Mouse (Mus musculus) MEL (cell line): ENCODE measurements at regions not wholly inside any gene's neighbourhood (a gene's known extent, or its start where the extent isn't known, plus 50 kb on each side); places are given as distances from the start of the nearest gene placed in this dataset.

Source experiments
- DNase-seq: peaks from one replicate; pipeline ENCODE4 v3.0.0; 2011; ENCODE audit warnings: low read depth, low spot score
- H3K27ac ChIP-seq: 2 replicates; pipeline ENCODE4 v1.5.1; 2012; ENCODE audit warnings: low read depth, mild to moderate bottlenecking, control low read depth, low read length, moderate library complexity; ENCODE audit not compliant: control insufficient read depth
- H3K27me3 ChIP-seq, 2 experiments: fragments of 150-350 bp in 1 of 2; sonication (generic) in 1 of 2; 2 replicates each; pipeline ENCODE4 v1.6.1; 2012; ENCODE audit warnings: low read length in 2 of 2, mild to moderate bottlenecking in 2 of 2, improper control_type of control experiment in 1 of 2, moderate library complexity in 1 of 2; ENCODE audit not compliant: insufficient read depth in 2 of 2, control insufficient read depth in 1 of 2
- H3K36me3 ChIP-seq, 2 experiments: 2 replicates each; pipeline ENCODE4 v1.6.1; 2012 to 2014; ENCODE audit warnings: low read length in 2 of 2, improper control_type of control experiment in 1 of 2, inconsistent platforms in 1 of 2, mild to moderate bottlenecking in 1 of 2; ENCODE audit not compliant: insufficient read depth in 2 of 2, control insufficient read depth in 1 of 2
- H3K4me1 ChIP-seq, 2 experiments: fragments of 150-350 bp in 1 of 2; sonication (generic) in 1 of 2; 2 replicates each; pipeline ENCODE4 v1.6.1; 2012; ENCODE audit warnings: low read length in 2 of 2, improper control_type of control experiment in 1 of 2, mild to moderate bottlenecking in 1 of 2; ENCODE audit not compliant: insufficient read depth in 2 of 2, control insufficient read depth in 1 of 2
- H3K4me3 ChIP-seq, 2 experiments: fragments of 150-350 bp in 1 of 2; sonication (generic) in 1 of 2; 2 replicates each; pipeline ENCODE4 v1.5.1; 2012; ENCODE audit warnings: low read depth in 2 of 2, low read length in 2 of 2, mild to moderate bottlenecking in 2 of 2, moderate library complexity in 2 of 2, control low read depth in 1 of 2, improper control_type of control experiment in 1 of 2; ENCODE audit not compliant: control insufficient read depth in 1 of 2, insufficient read depth in 1 of 2
- H3K79me2 ChIP-seq: 2 replicates; pipeline ENCODE4 v1.6.1; 2012; ENCODE audit warnings: mild to moderate bottlenecking, low read length, moderate library complexity; ENCODE audit not compliant: control insufficient read depth, poor library complexity, insufficient read depth
- H3K9ac ChIP-seq: 2 replicates; pipeline ENCODE4 v1.6.1; 2012; ENCODE audit warnings: low read depth, mild to moderate bottlenecking, control low read depth, low read length, moderate library complexity; ENCODE audit not compliant: control insufficient read depth, poor library complexity, severe bottlenecking
- H3K9me3 ChIP-seq: fragments of 150-350 bp; sonication (generic); replicated peaks from 2 replicates; pipeline ENCODE4 v1.6.1; 2012; ENCODE audit warnings: mild to moderate bottlenecking, low read length, improper control_type of control experiment, moderate library complexity; ENCODE audit not compliant: insufficient read depth
- CHD1 ChIP-seq: IDR thresholded peaks from 2 replicates; pipeline ENCODE4 v1.6.1; 2012; ENCODE audit warnings: low read depth, mild to moderate bottlenecking, inconsistent platforms, low read length, improper control_type of control experiment
- CHD2 ChIP-seq: IDR thresholded peaks from 2 replicates; pipeline ENCODE4 v1.6.1; 2011; ENCODE audit warnings: low read length, improper control_type of control experiment
- E2F4 ChIP-seq: IDR thresholded peaks from 2 replicates; pipeline ENCODE4 v1.6.1; 2011; ENCODE audit warnings: low read depth, low read length, improper control_type of control experiment, borderline replicate concordance
- EP300 ChIP-seq, 2 experiments: IDR thresholded peaks; 2 replicates each; pipeline ENCODE4 v1.6.1; 2011; ENCODE audit warnings: improper control_type of control experiment in 2 of 2, low read length in 2 of 2, low read depth in 1 of 2, mild to moderate bottlenecking in 1 of 2
- ETS1 ChIP-seq: IDR thresholded peaks from 2 replicates; pipeline ENCODE4 v1.6.1; 2012; ENCODE audit warnings: low read depth, mild to moderate bottlenecking, inconsistent platforms, low read length, improper control_type of control experiment, moderate library complexity
- GATA1 ChIP-seq: IDR thresholded peaks from 2 replicates; pipeline ENCODE4 v1.6.1; 2011; ENCODE audit warnings: low read depth, low read length, improper control_type of control experiment
- HCFC1 ChIP-seq: IDR thresholded peaks from 2 replicates; pipeline ENCODE4 v1.6.1; 2012; ENCODE audit warnings: low read depth, mild to moderate bottlenecking, inconsistent platforms, low read length, improper control_type of control experiment, moderate library complexity
- JUND ChIP-seq: IDR thresholded peaks from 2 replicates; pipeline ENCODE4 v1.6.1; 2011; ENCODE audit warnings: low read depth, mild to moderate bottlenecking, improper control_type of control experiment, low read length
- KAT2A ChIP-seq: conservative IDR thresholded peaks from 2 replicates; pipeline ENCODE4 v1.6.1; 2012; ENCODE audit warnings: low read depth, low read length, improper control_type of control experiment, inconsistent platforms
- MAZ ChIP-seq: IDR thresholded peaks from 2 replicates; pipeline ENCODE4 v1.6.1; 2012; ENCODE audit warnings: low read depth, mild to moderate bottlenecking, inconsistent platforms, low read length, improper control_type of control experiment
- NELFE ChIP-seq: IDR thresholded peaks from 2 replicates; pipeline ENCODE4 v1.6.1; 2011; ENCODE audit warnings: low read depth, low read length, improper control_type of control experiment
- NRF1 ChIP-seq: IDR thresholded peaks from 2 replicates; pipeline ENCODE4 v1.6.1; 2014; ENCODE audit warnings: low read depth, mild to moderate bottlenecking, inconsistent platforms, low read length, improper control_type of control experiment, moderate library complexity; ENCODE audit not compliant: poor library complexity, insufficient read depth, severe bottlenecking
- POLR2AphosphoS5 ChIP-seq: IDR thresholded peaks from 2 replicates; pipeline ENCODE4 v1.6.1; 2012; ENCODE audit warnings: low read depth, borderline replicate concordance, mild to moderate bottlenecking, inconsistent platforms, low read length, moderate library complexity, mixed read lengths
- RAD21 ChIP-seq: IDR thresholded peaks from 2 replicates; pipeline ENCODE4 v1.6.1; 2011; ENCODE audit warnings: mild to moderate bottlenecking, low read depth, low read length, improper control_type of control experiment
- RCOR1 ChIP-seq: IDR thresholded peaks from 2 replicates; pipeline ENCODE4 v1.6.1; 2012; ENCODE audit warnings: low read depth, mild to moderate bottlenecking, inconsistent platforms, low read length, improper control_type of control experiment
- SMC3 ChIP-seq: IDR thresholded peaks from 2 replicates; pipeline ENCODE4 v1.6.1; 2011; ENCODE audit warnings: low read depth, low read length, improper control_type of control experiment
- TBP ChIP-seq: IDR thresholded peaks from 2 replicates; pipeline ENCODE4 v1.8.0; 2011; ENCODE audit warnings: low read depth, low read length, improper control_type of control experiment
- TCF12 ChIP-seq: IDR thresholded peaks from 2 replicates; pipeline ENCODE4 v1.6.1; 2014; ENCODE audit warnings: low read depth, mild to moderate bottlenecking, inconsistent platforms, low read length, improper control_type of control experiment, moderate library complexity
- UBTF ChIP-seq: IDR thresholded peaks from 2 replicates; pipeline ENCODE4 v1.6.1; 2012; ENCODE audit warnings: low read depth, mild to moderate bottlenecking, inconsistent platforms, low read length, improper control_type of control experiment, moderate library complexity, borderline replicate concordance; ENCODE audit not compliant: insufficient read depth
- USF1 ChIP-seq: IDR thresholded peaks from 2 replicates; pipeline ENCODE4 v1.6.1; 2014; ENCODE audit warnings: low read depth, mild to moderate bottlenecking, inconsistent platforms, low read length, improper control_type of control experiment, moderate library complexity
- ZC3H11A ChIP-seq: IDR thresholded peaks from 2 replicates; pipeline ENCODE4 v1.6.1; 2012; ENCODE audit warnings: low read depth, mild to moderate bottlenecking, inconsistent platforms, low read length, improper control_type of control experiment
- ZKSCAN1 ChIP-seq: IDR thresholded peaks from 2 replicates; pipeline ENCODE4 v1.6.1; 2012; ENCODE audit warnings: low read depth, mild to moderate bottlenecking, inconsistent platforms, low read length, improper control_type of control experiment, moderate library complexity

- Histone ChIP-seq H3K4me1 (no peaks in the 10 kb centered on the region), H3K79me2 (no peaks in the 10 kb centered on the region), H3K4me3 (no peak overlapping the region), H3K27ac (no peak overlapping the region), H3K9ac (no peak overlapping the region), H3K27me3 (no peaks in the 10 kb centered on the region; a peak in 1 of 4 replicates), H3K36me3 (no peaks in the 10 kb centered on the region), H3K9me3 (no peaks in the 10 kb centered on the region)
- DNase-seq = no peak
- TF ChIP-seq USF1 (no peak), RAD21 (no peak), KAT2A (no peak), ETS1 (no peak), MAZ (no peak)
Observed at GRCm38 (mm10) chr17:83049972-83050535, 165.0 kb upstream of the Pkdcc start.

GRCm38 (mm10) chr17:83050591-83051197 lies 164.4 kb upstream of the Pkdcc start:
- Histone ChIP-seq H3K9ac (no peak overlapping the region), H3K9me3 (no peaks in the 10 kb centered on the region), H3K27me3 (no peaks in the 10 kb centered on the region; a peak in 1 of 4 replicates), H3K36me3 (no peaks in the 10 kb centered on the region), H3K4me1 (no peaks in the 10 kb centered on the region), H3K27ac (no peak overlapping the region), H3K79me2 (no peaks in the 10 kb centered on the region), H3K4me3 (no peak overlapping the region)
- no peak for TF ChIP-seq TBP
- no peak for TF ChIP-seq RCOR1
- no peak for TF ChIP-seq ZKSCAN1
- TF ChIP-seq JUND = no peak
- no peak for TF ChIP-seq TCF12
- TF ChIP-seq EP300 (IDR thresholded peaks at IDR 0.05; ENCODE audit: low read depth in 1 of 2, low read length in 2 of 2) = no peak
- no peak for TF ChIP-seq CHD1
- no peak for TF ChIP-seq POLR2AphosphoS5
- TF ChIP-seq GATA1 = no peak
- TF ChIP-seq NELFE = no peak
- no peak for TF ChIP-seq SMC3
- TF ChIP-seq CHD2 = no peak
- no peak for TF ChIP-seq UBTF
- no peak for TF ChIP-seq E2F4
- no peak for TF ChIP-seq HCFC1
- TF ChIP-seq NRF1 = no peak
- TF ChIP-seq ZC3H11A = no peak
- DNase-seq = no peak
